Mouse (Mus musculus) erythroblast, embryonic 14.5 days (primary cell): ENCODE results near the gene Fgfr2.

Experiments
- GATA1 ChIP-seq: IDR thresholded peaks from 2 replicates; pipeline ENCODE4 v1.6.1; 2012; ENCODE audit warnings: low read length, inconsistent platforms, mixed read lengths
- TAL1 ChIP-seq: IDR thresholded peaks from 3 replicates; pipeline ENCODE4 v1.6.1; 2012; ENCODE audit warnings: low read length, inconsistent platforms, mixed read lengths

- TF ChIP-seq TAL1 (no peak), GATA1 (no peak)
These were observed 364.3 kb downstream of the Fgfr2 start for GRCm38 (mm10) chr7:132758875-132759274.
